Comparison of ENCODE assay signal across 7 mouse cellular contexts in the genomic region with DNA sequence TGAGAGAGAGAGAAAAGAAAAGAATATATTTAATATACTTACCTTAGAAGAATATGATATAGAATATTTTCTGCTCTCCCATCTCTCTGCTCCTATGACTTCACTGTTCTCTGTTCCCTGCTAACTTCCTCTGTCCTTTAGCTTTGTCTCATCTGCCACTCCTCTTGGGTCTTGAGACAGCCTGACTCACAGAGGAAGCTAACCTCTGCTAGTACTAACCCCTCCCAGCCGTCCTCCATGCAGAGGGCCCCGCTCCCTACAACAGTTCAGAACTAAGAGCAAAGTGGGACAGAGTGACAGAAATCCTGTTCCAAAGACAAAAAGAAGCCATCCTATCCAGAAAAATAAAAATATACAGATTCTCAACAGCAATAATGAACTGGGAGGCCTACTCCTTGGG. TPM values are rescaled to one million over a fixed set of nuclear protein-coding genes. Genes with fewer than 3 reads are reported as not detected.
DNase-seq lines count a peak whose midpoint lies in the region; ATAC-seq and TF ChIP-seq lines count a peak whose summit lies in the region.

Acer3 (minus strand) TSS at position 126 of the 400 bp plus-strand sequence.

- TF ChIP-seq POLR2A in embryonic fibroblast, embryonic 13.5 days (IDR thresholded peaks at IDR 0.05; ENCODE audit: low read depth, low read length): no peak

- no peak within 1 kb of the TSS for H3K27ac ChIP-seq in neural tube, embryonic 11.5 days (ENCODE audit: low read depth, low read length)
- no peak within 1 kb of the TSS for H3K27ac ChIP-seq in embryonic fibroblast, embryonic 13.5 days (ENCODE audit: insufficient read depth, low read length)

- H3K4me2 ChIP-seq in neural tube, embryonic 11.5 days (ENCODE audit: low read depth): no peak within 1 kb of the TSS

- H3K9ac ChIP-seq in neural tube, embryonic 11.5 days (ENCODE audit: low read length): no peak within 1 kb of the TSS

- no peak for DNase-seq in neural tube, embryonic 11.5 days (ENCODE audit: low spot score)
- DNase-seq in neural tube, embryonic 10.5 days (ENCODE audit: extremely low spot score, low spot score): no peak
- DNase-seq in natural killer cell, adult 2 months (ENCODE audit: low spot score in 2 of 2): no peak
- DNase-seq in cerebellum, postnatal 36 days: no peak

- ATAC-seq in neural tube, embryonic 11.5 days (ENCODE audit: insufficient read depth, low FRiP score, low TSS enrichment): no peak
- no peak for ATAC-seq in inflammation-experienced regulatory T-cells, adult 6 months
- no peak for ATAC-seq in megakaryocyte-erythroid progenitor cell, adult 5-6 weeks (replicated peaks; ENCODE audit: low FRiP score, low TSS enrichment, poor library complexity, severe bottlenecking)

- H3K4me3 ChIP-seq in neural tube, embryonic 11.5 days (ENCODE audit: low read depth, low read length): no peak within 1 kb of the TSS
- no peak within 1 kb of the TSS for H3K4me3 ChIP-seq in embryonic fibroblast, embryonic 13.5 days (ENCODE audit: insufficient read depth, low read length)

- H3K36me3 ChIP-seq in neural tube, embryonic 11.5 days (ENCODE audit: control insufficient read depth, insufficient read depth, low read length): no peaks in the 10 kb centered on the region

- TF ChIP-seq CTCF in embryonic fibroblast, embryonic 13.5 days (IDR thresholded peaks at IDR 0.05; ENCODE audit: borderline replicate concordance, insufficient read depth, low read length): no peak

- whole genome bisulfite sequencing in neural tube, embryonic 11.5 days: 91% methylated on average over 2 of the region's 2 CpGs

- no peaks in the 10 kb centered on the region for H3K27me3 ChIP-seq in neural tube, embryonic 11.5 days (ENCODE audit: control insufficient read depth, insufficient read depth, low read length)

- H3K9me3 ChIP-seq in neural tube, embryonic 11.5 days (ENCODE audit: control insufficient read depth, low read length): no peaks in the 10 kb centered on the region

- H3K4me1 ChIP-seq in neural tube, embryonic 11.5 days (ENCODE audit: control insufficient read depth, insufficient read depth, low read length): no peaks in the 10 kb centered on the region
- H3K4me1 ChIP-seq in embryonic fibroblast, embryonic 13.5 days (ENCODE audit: control insufficient read depth, insufficient read depth, low read length): peaks cover 4% of the 10 kb centered on the region; the same call in 1 of the 2 replicates

RNA-seq across cellular contexts. Expression of gene Acer3, which starts in this region (rescaled TPM):
- 19.7 and 20.0 TPM in 2 replicates for polyA plus RNA-seq in neural tube, embryonic 11.5 days (2014; fragmentation: Nextera tagmentation; extraction: Ambion mirVana)
- 26.2 and 40.3 TPM in 2 replicates for polyA plus RNA-seq in embryonic fibroblast, embryonic 13.5 days (2011; ENCODE audit: insufficient read length, low read depth, missing spikeins)
- 10 to 100 TPM; 14.5 to 20.5 (median 15.5) TPM for polyA plus RNA-seq in inflammation-experienced regulatory T-cells, adult 6 months (2017; shearing (Covaris generic))
- total RNA-seq in megakaryocyte-erythroid progenitor cell, adult 5-6 weeks (2014; fragmentation: Nextera tagmentation): 28.8 and 28.9 TPM in 2 replicates
- total RNA-seq in megakaryocyte-erythroid progenitor cell, adult 5-6 weeks (2017): 27.7 and 55.6 TPM in 2 replicates
